Mouse (Mus musculus): ENCODE measurements around the gene Nmnat2. TPM values are rescaled to one million over a fixed set of nuclear protein-coding genes. Genes with fewer than 3 reads are reported as not detected.

The Nmnat2 gene
- polyA plus RNA-seq, 1 experiment from 2014 or later = 5.0 TPM

- 65% methylated on average over 11 of the region's 11 CpGs for WGBS
- H3K27ac ChIP-seq = no peak overlapping the region
- no peak overlapping the region for H3K9ac ChIP-seq
- no peak for ATAC-seq (ENCODE audit: borderline replicate concordance, extremely low read depth, low FRiP score, low TSS enrichment)
- peaks cover 40% of the 10 kb centered on the region for H3K4me1 ChIP-seq
- H3K4me3 ChIP-seq = no peak overlapping the region
- H3K36me3 ChIP-seq = no peaks in the 10 kb centered on the region
- H3K27me3 ChIP-seq = no peaks in the 10 kb centered on the region
- no peaks in the 10 kb centered on the region for H3K9me3 ChIP-seq
- no peak overlapping the region for H3K4me2 ChIP-seq
Observed at GRCm38 (mm10) chr1:153045368-153045767, 90.6 kb downstream of the Nmnat2 start.

DNA sequence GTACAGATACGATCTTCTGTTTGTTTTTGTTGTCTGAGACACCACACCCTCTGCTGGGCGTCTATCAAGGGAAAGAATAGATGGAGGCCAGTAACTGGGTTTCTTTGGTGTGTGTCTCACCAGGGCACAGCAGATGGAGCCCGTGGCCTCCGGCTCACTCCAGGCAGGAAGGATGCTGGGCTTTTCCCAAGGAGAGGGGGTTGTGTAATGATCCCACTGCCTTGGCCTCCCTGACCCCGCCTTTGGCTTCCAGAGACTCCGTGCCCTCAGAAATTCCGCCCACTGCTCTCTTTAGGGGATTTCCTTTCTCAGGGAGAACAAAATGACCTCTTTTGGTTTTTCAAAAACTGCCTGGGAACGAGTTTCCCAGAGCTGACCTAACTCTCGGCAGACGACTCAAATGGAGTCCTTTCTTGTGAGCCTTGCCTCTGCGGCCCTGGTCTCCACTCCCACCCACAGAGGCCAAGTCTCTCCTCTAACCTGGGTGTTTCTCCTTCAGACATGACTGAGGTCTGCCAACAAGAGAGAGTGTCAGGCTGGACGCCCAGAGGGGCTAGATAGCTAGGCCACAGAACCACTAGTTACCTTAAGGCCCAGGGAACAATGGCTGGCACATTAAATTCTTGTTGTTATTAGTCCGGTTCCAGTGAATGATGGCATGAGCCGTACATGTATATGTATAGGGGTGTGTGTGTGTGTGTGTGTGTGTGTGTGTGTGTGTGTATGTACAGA, 93.5 kb downstream of the Nmnat2 start:
- no peaks in the 10 kb centered on the region for H3K36me3 ChIP-seq
- H3K27ac ChIP-seq = peak overlapping the region; percentile 75
- H3K9me3 ChIP-seq = no peaks in the 10 kb centered on the region
- peaks cover 36% of the 10 kb centered on the region for H3K4me1 ChIP-seq
- no peak overlapping the region for H3K9ac ChIP-seq
- peak; percentile 82 for ATAC-seq (ENCODE audit: borderline replicate concordance, extremely low read depth, low FRiP score, low TSS enrichment)
- H3K4me3 ChIP-seq = no peak overlapping the region
- H3K27me3 ChIP-seq = no peaks in the 10 kb centered on the region
- 35% methylated on average over 14 of the region's 14 CpGs for WGBS
- no peak overlapping the region for H3K4me2 ChIP-seq

DNA sequence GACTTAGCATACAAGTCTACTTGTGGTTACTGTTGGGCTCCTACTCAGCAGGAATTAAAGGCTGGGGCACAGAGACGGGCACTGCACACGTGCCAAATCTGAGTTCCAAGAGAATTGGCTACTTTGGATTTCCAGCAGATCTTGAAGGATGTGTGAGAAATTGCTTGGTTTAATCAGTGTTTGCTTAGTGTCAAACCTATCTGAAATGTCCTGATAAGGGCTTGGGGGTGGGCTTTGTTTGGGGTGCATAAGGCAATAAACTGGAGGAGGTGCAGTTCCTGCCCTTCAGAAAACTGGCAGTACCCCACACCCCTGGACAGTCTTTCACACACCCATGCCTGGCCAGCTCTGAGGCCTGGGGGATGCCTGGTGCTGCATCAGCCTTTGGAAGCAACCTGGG, 94.7 kb downstream of the Nmnat2 start:
- Histone ChIP-seq H3K9ac (no peak overlapping the region), H3K27me3 (no peaks in the 10 kb centered on the region), H3K36me3 (no peaks in the 10 kb centered on the region), H3K9me3 (no peaks in the 10 kb centered on the region), H3K4me3 (no peak overlapping the region), H3K4me2 (no peak overlapping the region), H3K4me1 (peaks cover 46% of the 10 kb centered on the region), H3K27ac (no peak overlapping the region)
- 32% methylated on average over 2 of the region's 2 CpGs for WGBS
- no peak for ATAC-seq (ENCODE audit: borderline replicate concordance, extremely low read depth, low FRiP score, low TSS enrichment)

GRCm38 (mm10) chr1:153051474-153051873, 96.7 kb downstream of the Nmnat2 start:
- no peaks in the 10 kb centered on the region for H3K9me3 ChIP-seq
- no peak overlapping the region for H3K27ac ChIP-seq
- no peak overlapping the region for H3K4me3 ChIP-seq
- no peak for ATAC-seq (ENCODE audit: borderline replicate concordance, extremely low read depth, low FRiP score, low TSS enrichment)
- 57% methylated on average over 5 of the region's 5 CpGs for WGBS
- no peaks in the 10 kb centered on the region for H3K36me3 ChIP-seq
- H3K9ac ChIP-seq = no peak overlapping the region
- no peaks in the 10 kb centered on the region for H3K27me3 ChIP-seq
- H3K4me2 ChIP-seq = no peak overlapping the region
- H3K4me1 ChIP-seq = peaks cover 50% of the 10 kb centered on the region

GRCm38 (mm10) chr1:153053619-153054018, 98.8 kb downstream of the Nmnat2 start:
- ATAC-seq (ENCODE audit: borderline replicate concordance, extremely low read depth, low FRiP score, low TSS enrichment) = no peak; the same call in 1 of the 2 replicates
- peaks cover 40% of the 10 kb centered on the region for H3K4me1 ChIP-seq
- no peak overlapping the region for H3K4me3 ChIP-seq
- H3K9me3 ChIP-seq = no peaks in the 10 kb centered on the region
- H3K27me3 ChIP-seq = no peaks in the 10 kb centered on the region
- H3K36me3 ChIP-seq = no peaks in the 10 kb centered on the region
- no peak overlapping the region for H3K27ac ChIP-seq
- no peak overlapping the region for H3K4me2 ChIP-seq
- WGBS = 25% methylated on average over 7 of the region's 7 CpGs
- H3K9ac ChIP-seq = no peak overlapping the region

- peaks cover 37% of the 10 kb centered on the region for H3K4me1 ChIP-seq
- H3K9ac ChIP-seq = no peak overlapping the region
- H3K9me3 ChIP-seq = no peaks in the 10 kb centered on the region
- ATAC-seq (ENCODE audit: borderline replicate concordance, extremely low read depth, low FRiP score, low TSS enrichment) = peak; percentile 5; the same call in 1 of the 2 replicates
- H3K4me2 ChIP-seq = no peak overlapping the region
- H3K36me3 ChIP-seq = no peaks in the 10 kb centered on the region
- peak overlapping the region; percentile 43 for H3K27ac ChIP-seq
- 24% methylated on average over 11 of the region's 11 CpGs for WGBS
- no peaks in the 10 kb centered on the region for H3K27me3 ChIP-seq
- no peak overlapping the region for H3K4me3 ChIP-seq
Observed at GRCm38 (mm10) chr1:153054112-153054821, 99.5 kb downstream of the Nmnat2 start.

- no peak for ATAC-seq (ENCODE audit: borderline replicate concordance, extremely low read depth, low FRiP score, low TSS enrichment)
- Histone ChIP-seq H3K9me3 (no peaks in the 10 kb centered on the region), H3K4me1 (peaks cover 24% of the 10 kb centered on the region), H3K9ac (no peak overlapping the region), H3K4me2 (no peak overlapping the region), H3K27me3 (no peaks in the 10 kb centered on the region), H3K27ac (no peak overlapping the region), H3K4me3 (no peak overlapping the region), H3K36me3 (no peaks in the 10 kb centered on the region)
- WGBS = 80% methylated on average over 7 of the region's 7 CpGs
Observed at GRCm38 (mm10) chr1:153058290-153058689, 103.5 kb downstream of the Nmnat2 start.

DNA sequence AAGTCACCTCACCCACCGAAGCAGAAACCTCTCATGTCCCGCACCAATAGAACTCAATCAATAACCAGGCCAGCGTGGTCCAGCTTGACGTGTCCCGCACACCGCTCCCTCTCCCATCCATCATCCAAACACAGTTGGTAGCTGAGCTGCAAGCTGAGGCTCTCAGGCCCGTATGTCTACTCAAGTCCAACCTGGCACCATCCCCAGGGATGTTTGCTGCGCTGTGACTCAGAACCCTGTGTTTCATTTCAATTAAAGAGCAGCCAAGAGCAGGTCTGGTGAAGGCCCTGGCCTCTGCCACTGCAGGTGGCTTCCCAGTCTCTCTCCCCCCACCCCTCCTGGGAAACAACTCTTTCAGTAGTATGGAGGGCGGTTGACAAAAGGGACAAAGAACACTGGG, 104.8 kb downstream of the Nmnat2 start:
- 69% methylated on average over 9 of the region's 9 CpGs for WGBS
- peaks cover 14% of the 10 kb centered on the region for H3K4me1 ChIP-seq
- no peak for ATAC-seq (ENCODE audit: borderline replicate concordance, extremely low read depth, low FRiP score, low TSS enrichment)
- no peaks in the 10 kb centered on the region for H3K9me3 ChIP-seq
- H3K4me3 ChIP-seq = no peak overlapping the region
- no peaks in the 10 kb centered on the region for H3K27me3 ChIP-seq
- H3K27ac ChIP-seq = no peak overlapping the region
- H3K36me3 ChIP-seq = no peaks in the 10 kb centered on the region
- no peak overlapping the region for H3K9ac ChIP-seq
- no peak overlapping the region for H3K4me2 ChIP-seq

- no peak overlapping the region for H3K9ac ChIP-seq
- no peaks in the 10 kb centered on the region for H3K27me3 ChIP-seq
- no peak overlapping the region for H3K4me3 ChIP-seq
- peak overlapping the region; percentile 29; the same call in 1 of the 2 replicates for H3K27ac ChIP-seq
- peaks cover 21% of the 10 kb centered on the region for H3K4me1 ChIP-seq
- ATAC-seq (ENCODE audit: borderline replicate concordance, extremely low read depth, low FRiP score, low TSS enrichment) = no peak
- H3K9me3 ChIP-seq = no peaks in the 10 kb centered on the region
- whole genome bisulfite sequencing = 19% methylated on average over 7 of the region's 7 CpGs
- no peak overlapping the region for H3K4me2 ChIP-seq
- H3K36me3 ChIP-seq = no peaks in the 10 kb centered on the region
Observed at GRCm38 (mm10) chr1:153062547-153062946, 107.8 kb downstream of the Nmnat2 start.

- WGBS = 63% methylated on average over 9 of the region's 9 CpGs
- H3K4me3 ChIP-seq = no peak overlapping the region
- H3K27me3 ChIP-seq = no peaks in the 10 kb centered on the region
- peak overlapping the region; percentile 95 for H3K27ac ChIP-seq
- no peak overlapping the region for H3K4me2 ChIP-seq
- ATAC-seq (ENCODE audit: borderline replicate concordance, extremely low read depth, low FRiP score, low TSS enrichment) = no peak
- H3K4me1 ChIP-seq = peaks cover 28% of the 10 kb centered on the region
- H3K36me3 ChIP-seq = no peaks in the 10 kb centered on the region
- no peak overlapping the region for H3K9ac ChIP-seq
- no peaks in the 10 kb centered on the region for H3K9me3 ChIP-seq
Observed at GRCm38 (mm10) chr1:153064784-153065390, 110.1 kb downstream of the Nmnat2 start.

GRCm38 (mm10) chr1:153065473-153066386, 110.9 kb downstream of the Nmnat2 start:
- Histone ChIP-seq H3K27ac (peak overlapping the region; percentile 95), H3K9ac (no peak overlapping the region), H3K4me1 (peaks cover 32% of the 10 kb centered on the region), H3K4me3 (no peak overlapping the region), H3K27me3 (no peaks in the 10 kb centered on the region), H3K4me2 (no peak overlapping the region), H3K9me3 (no peaks in the 10 kb centered on the region), H3K36me3 (no peaks in the 10 kb centered on the region)
- ATAC-seq (ENCODE audit: borderline replicate concordance, extremely low read depth, low FRiP score, low TSS enrichment) = peak; percentile 88
- WGBS = 44% methylated on average over 12 of the region's 12 CpGs

Measured in lung, embryonic 15.5 days (tissue).